Mouse (Mus musculus) A20 (cell line): ENCODE results near the gene Hmgcs2.

Experiments
- DNase-seq: peaks from one replicate; pipeline ENCODE4 v3.0.0-alpha.2; 2011; ENCODE audit warnings: low read depth, low spot score

Gene Hmgcs2

GRCm38 (mm10) chr3:98280204-98280932 is at the start of gene Hmgcs2:
Gene Hmgcs2, plus strand, starts transcription at chr3:98280435.
- no peak for DNase-seq

GRCm38 (mm10) chr3:98233504-98233903 is 46.7 kb upstream of the Hmgcs2 start:
- no peak for DNase-seq

GRCm38 (mm10) chr3:98236266-98236665 is 44.0 kb upstream of the Hmgcs2 start:
- no peak for DNase-seq

GRCm38 (mm10) chr3:98237240-98237639 is 43.0 kb upstream of the Hmgcs2 start:
- DNase-seq, result no peak

GRCm38 (mm10) chr3:98238150-98238549 is 42.1 kb upstream of the Hmgcs2 start:
- no peak for DNase-seq

- DNase-seq, result no peak
Measured at GRCm38 (mm10) chr3:98242051-98242450, 38.2 kb upstream of the Hmgcs2 start.

- no peak for DNase-seq
Measured at GRCm38 (mm10) chr3:98242458-98243037, 37.7 kb upstream of the Hmgcs2 start.

GRCm38 (mm10) chr3:98245892-98246291 is 34.3 kb upstream of the Hmgcs2 start:
- no peak for DNase-seq

- no peak for DNase-seq
Measured at GRCm38 (mm10) chr3:98246985-98247751, 33.1 kb upstream of the Hmgcs2 start.

GRCm38 (mm10) chr3:98249378-98249777 is 30.9 kb upstream of the Hmgcs2 start:
- DNase-seq, result no peak

GRCm38 (mm10) chr3:98249833-98250448 is 30.3 kb upstream of the Hmgcs2 start:
- DNase-seq, result no peak

- DNase-seq, result peak; percentile 33
Measured at GRCm38 (mm10) chr3:98254059-98254458, 26.2 kb upstream of the Hmgcs2 start.

- DNase-seq, result no peak
Measured at GRCm38 (mm10) chr3:98254656-98255583, 25.3 kb upstream of the Hmgcs2 start.

GRCm38 (mm10) chr3:98258723-98259122 is 21.5 kb upstream of the Hmgcs2 start:
- no peak for DNase-seq

- no peak for DNase-seq
Measured at GRCm38 (mm10) chr3:98259271-98259751, 20.9 kb upstream of the Hmgcs2 start.

- no peak for DNase-seq
Measured at GRCm38 (mm10) chr3:98260534-98260933, 19.7 kb upstream of the Hmgcs2 start.

- no peak for DNase-seq
Measured at GRCm38 (mm10) chr3:98261415-98261814, 18.8 kb upstream of the Hmgcs2 start.

GRCm38 (mm10) chr3:98262133-98262532 is 18.1 kb upstream of the Hmgcs2 start:
- DNase-seq, result no peak

- DNase-seq, result no peak
Measured at GRCm38 (mm10) chr3:98267249-98267651, 13.0 kb upstream of the Hmgcs2 start.

GRCm38 (mm10) chr3:98273623-98274398 is 6.4 kb upstream of the Hmgcs2 start:
- no peak for DNase-seq
